Mouse (Mus musculus): ENCODE measurements around the gene Cacna1s. TPM values are rescaled to one million over a fixed set of nuclear protein-coding genes. Genes with fewer than 3 reads are reported as not detected.
A peak's percentile ranks its signal among the peaks of the same experiment; 100 is the strongest.

The Cacna1s gene
- polyA plus RNA-seq (2015; fragmentation: Nextera tagmentation; extraction: Ambion mirVana) = 0.15 and 0.60 TPM in 2 replicates

DNA sequence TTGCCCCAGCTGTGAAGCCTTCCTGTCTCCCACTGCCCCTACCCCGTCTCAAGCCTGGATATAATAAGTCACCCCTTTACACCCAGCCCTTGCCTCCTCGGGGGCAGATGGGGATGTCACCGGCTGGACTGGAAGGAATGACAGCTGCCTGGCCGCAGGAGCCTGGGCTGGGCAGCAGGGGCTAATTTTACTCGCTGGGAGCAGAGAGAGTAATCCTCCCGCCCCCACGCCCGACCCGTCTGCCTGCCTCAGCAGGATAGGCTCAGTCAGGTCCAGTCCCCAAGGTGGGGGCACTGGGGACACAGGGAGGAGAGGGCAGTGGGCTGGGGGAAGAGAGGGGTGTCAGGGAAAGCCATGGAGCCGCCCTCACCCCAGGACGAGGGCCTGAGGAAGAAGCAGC lies at the start of gene Cacna1s:
Gene Cacna1s, plus strand, starts transcription at position 204 of the 400 bp plus-strand sequence.
- Histone ChIP-seq H3K9me3 (replicated peaks; ENCODE audit: control insufficient read depth, low read length) (no peaks in the 10 kb centered on the region), H3K4me1 (ENCODE audit: control insufficient read depth, low read depth, low read length) (peaks cover 5% of the 10 kb centered on the region), H3K9ac (ENCODE audit: low read depth, low read length) (no peak within 1 kb of the TSS), H3K4me2 (ENCODE audit: low read depth, low read length) (no peak within 1 kb of the TSS), H3K36me3 (ENCODE audit: control insufficient read depth, insufficient read depth) (no peaks in the 10 kb centered on the region), H3K27me3 (ENCODE audit: control insufficient read depth, insufficient read depth, low read depth, low read length) (peaks cover 47% of the 10 kb centered on the region), H3K27ac (ENCODE audit: low read length) (no peak within 1 kb of the TSS), H3K4me3 (ENCODE audit: low read depth, low read length) (no peak within 1 kb of the TSS)
- WGBS (ENCODE audit: insufficient replicate concordance) = 45% methylated on average over 11 of the region's 11 CpGs
- ATAC-seq (ENCODE audit: low read depth) = no peak

DNA sequence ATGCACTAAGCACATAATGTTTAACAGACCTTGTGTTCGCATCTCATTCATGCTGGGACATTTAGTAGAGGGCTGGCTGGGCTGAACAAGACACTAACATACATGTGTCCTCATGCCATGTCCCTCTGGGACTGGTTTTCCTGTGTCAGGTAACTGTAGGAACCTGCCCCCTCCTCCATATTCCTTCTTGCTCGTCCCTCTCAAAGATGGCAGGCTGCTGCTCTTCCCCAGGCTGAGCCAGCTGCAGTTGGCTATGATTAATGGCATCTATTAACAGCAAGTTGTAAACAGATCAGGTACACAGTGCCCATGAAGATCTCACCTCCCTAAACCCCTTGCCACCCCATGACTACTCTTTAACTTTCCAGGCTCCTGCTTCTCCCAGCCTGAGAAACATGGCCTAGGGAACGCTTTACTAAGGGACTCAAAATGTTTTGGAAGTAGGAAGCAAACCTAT lies 46.2 kb upstream of the Cacna1s start, which contains the start of gene Igfn1:
Gene Igfn1, minus strand, starts transcription at position 51 of the 457 bp plus-strand sequence.
- H3K36me3 ChIP-seq (ENCODE audit: control insufficient read depth, insufficient read depth) = no peaks in the 10 kb centered on the region
- H3K4me3 ChIP-seq (ENCODE audit: low read depth, low read length) = peak within 1 kb of the TSS; percentile 64
- WGBS (ENCODE audit: insufficient replicate concordance) = 74% methylated on average over 3 of the region's 3 CpGs
- H3K4me1 ChIP-seq (ENCODE audit: control insufficient read depth, low read depth, low read length) = peaks cover 29% of the 10 kb centered on the region
- H3K27me3 ChIP-seq (ENCODE audit: control insufficient read depth, insufficient read depth, low read depth, low read length) = peaks cover 12% of the 10 kb centered on the region
- H3K9me3 ChIP-seq (replicated peaks; ENCODE audit: control insufficient read depth, low read length) = no peaks in the 10 kb centered on the region
- ATAC-seq (ENCODE audit: low read depth) = no peak
- peak within 1 kb of the TSS; percentile 72 for H3K9ac ChIP-seq (ENCODE audit: low read depth, low read length)
- H3K4me2 ChIP-seq (ENCODE audit: low read depth, low read length) = peak within 1 kb of the TSS; percentile 77; the same call in 1 of the 2 replicates
- H3K27ac ChIP-seq (ENCODE audit: low read length) = no peak within 1 kb of the TSS

DNA sequence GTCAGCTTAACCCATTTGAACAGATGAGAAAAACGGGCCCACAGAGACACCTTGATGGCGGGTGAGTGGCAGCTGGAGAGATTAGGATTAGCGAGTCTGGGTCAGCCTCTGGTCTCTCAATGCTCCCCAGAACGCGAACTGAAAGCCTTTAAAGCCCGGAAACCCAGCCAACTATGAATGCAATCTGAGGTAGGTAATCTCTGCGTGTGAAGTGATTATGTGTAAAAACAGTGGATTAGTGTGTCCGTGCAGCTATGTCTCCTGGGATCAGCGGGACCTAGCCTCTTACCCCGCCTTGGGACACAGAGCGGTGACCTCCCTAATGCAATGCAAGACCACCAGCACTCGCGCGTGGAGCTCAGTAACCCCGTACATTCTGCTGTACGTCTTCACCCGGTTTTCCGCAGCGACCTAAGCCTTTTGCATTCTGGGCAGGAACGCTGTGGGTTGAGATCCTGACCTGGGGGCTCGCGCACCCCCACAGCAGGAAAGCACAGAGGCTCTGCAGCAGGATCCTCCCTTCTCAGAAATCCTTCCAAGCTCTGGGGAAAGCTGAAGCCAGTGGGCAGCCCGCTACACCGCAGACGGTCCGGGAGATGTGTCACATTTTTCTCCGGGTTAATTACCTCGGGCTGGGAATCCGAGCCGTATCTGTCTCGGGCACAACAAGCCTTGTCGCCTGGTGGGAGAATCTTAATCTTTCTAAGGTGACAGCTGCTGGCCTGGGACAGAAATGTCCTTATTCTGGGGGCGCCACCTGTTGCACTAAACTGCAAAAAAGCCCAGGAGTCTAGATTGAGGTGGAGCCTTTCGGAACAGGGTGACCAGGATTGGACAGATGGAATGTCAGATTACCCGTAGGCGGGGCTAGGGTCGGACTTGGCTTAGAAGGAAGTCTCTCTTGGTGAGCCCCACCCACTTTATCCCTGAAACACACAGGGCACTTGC lies 45.1 kb upstream of the Cacna1s start, which contains the start of gene Tmem9:
Gene Tmem9, plus strand, starts transcription at position 940 of the 948 bp plus-strand sequence.
- Histone ChIP-seq H3K36me3 (ENCODE audit: control insufficient read depth, insufficient read depth) (no peaks in the 10 kb centered on the region), H3K4me3 (ENCODE audit: low read depth, low read length) (peak within 1 kb of the TSS; percentile 64), H3K9me3 (replicated peaks; ENCODE audit: control insufficient read depth, low read length) (no peaks in the 10 kb centered on the region), H3K27me3 (ENCODE audit: control insufficient read depth, insufficient read depth, low read depth, low read length) (peaks cover 12% of the 10 kb centered on the region), H3K4me1 (ENCODE audit: control insufficient read depth, low read depth, low read length) (peaks cover 40% of the 10 kb centered on the region), H3K27ac (ENCODE audit: low read length) (peak within 1 kb of the TSS; percentile 72), H3K9ac (ENCODE audit: low read depth, low read length) (peak within 1 kb of the TSS; percentile 72), H3K4me2 (ENCODE audit: low read depth, low read length) (peak within 1 kb of the TSS; percentile 77)
- WGBS (ENCODE audit: insufficient replicate concordance) = 5% methylated on average over 37 of the region's 37 CpGs
- peak; percentile 97 for ATAC-seq (ENCODE audit: low read depth)

DNA sequence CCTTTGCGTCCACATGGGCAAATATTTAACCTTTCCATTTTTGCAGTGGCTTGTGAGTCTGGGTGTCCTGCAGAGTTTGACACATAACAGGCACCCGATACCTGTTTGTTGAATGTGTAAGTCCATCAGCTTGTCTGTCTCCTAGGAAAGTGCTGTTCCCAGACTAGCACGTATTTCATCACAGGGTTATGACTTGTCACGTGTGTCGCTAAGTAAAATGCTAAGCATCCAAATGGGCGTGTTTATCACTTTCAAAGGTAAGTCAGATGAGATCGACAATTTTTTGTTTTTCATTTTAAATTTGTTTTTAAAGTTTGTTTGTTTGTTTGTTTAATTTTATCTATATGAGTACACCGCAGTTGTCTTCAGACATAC lies 44.4 kb upstream of the Cacna1s start:
- peak overlapping the region; percentile 72 for H3K27ac ChIP-seq (ENCODE audit: low read length)
- peaks cover 42% of the 10 kb centered on the region for H3K4me1 ChIP-seq (ENCODE audit: control insufficient read depth, low read depth, low read length)
- H3K27me3 ChIP-seq (ENCODE audit: control insufficient read depth, insufficient read depth, low read depth, low read length) = peaks cover 12% of the 10 kb centered on the region
- H3K36me3 ChIP-seq (ENCODE audit: control insufficient read depth, insufficient read depth) = no peaks in the 10 kb centered on the region
- peak overlapping the region; percentile 77 for H3K4me2 ChIP-seq (ENCODE audit: low read depth, low read length)
- no peak for ATAC-seq (ENCODE audit: low read depth)
- WGBS (ENCODE audit: insufficient replicate concordance) = 16% methylated on average over 8 of the region's 8 CpGs
- H3K9ac ChIP-seq (ENCODE audit: low read depth, low read length) = peak overlapping the region; percentile 46
- H3K4me3 ChIP-seq (ENCODE audit: low read depth, low read length) = peak overlapping the region; percentile 64
- no peaks in the 10 kb centered on the region for H3K9me3 ChIP-seq (replicated peaks; ENCODE audit: control insufficient read depth, low read length)

DNA sequence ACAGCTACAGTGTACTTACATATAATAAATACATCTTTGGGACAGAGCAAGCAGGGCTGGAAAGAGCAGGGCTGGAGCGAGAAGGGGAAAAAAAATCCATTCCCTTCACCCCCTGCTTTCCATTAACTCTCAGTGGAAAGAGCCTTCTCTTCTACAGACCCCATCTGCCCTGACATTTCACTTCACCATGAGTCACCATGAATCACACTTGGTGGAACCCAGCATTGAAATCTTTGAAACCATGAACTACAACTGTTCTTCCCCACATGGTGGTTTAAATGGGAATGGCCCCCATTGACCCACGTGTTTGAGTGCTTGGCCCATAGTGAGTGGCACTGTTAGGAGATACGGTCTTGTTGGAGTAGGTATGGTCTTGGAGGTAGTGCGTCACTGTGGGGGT lies 42.3 kb upstream of the Cacna1s start:
- H3K36me3 ChIP-seq (ENCODE audit: control insufficient read depth, insufficient read depth) = no peaks in the 10 kb centered on the region
- no peak overlapping the region for H3K9ac ChIP-seq (ENCODE audit: low read depth, low read length)
- no peaks in the 10 kb centered on the region for H3K9me3 ChIP-seq (replicated peaks; ENCODE audit: control insufficient read depth, low read length)
- peaks cover 58% of the 10 kb centered on the region for H3K4me1 ChIP-seq (ENCODE audit: control insufficient read depth, low read depth, low read length)
- no peak overlapping the region for H3K27ac ChIP-seq (ENCODE audit: low read length)
- no peak overlapping the region for H3K4me3 ChIP-seq (ENCODE audit: low read depth, low read length)
- peaks cover 8% of the 10 kb centered on the region for H3K27me3 ChIP-seq (ENCODE audit: control insufficient read depth, insufficient read depth, low read depth, low read length)
- H3K4me2 ChIP-seq (ENCODE audit: low read depth, low read length) = no peak overlapping the region
- WGBS (ENCODE audit: insufficient replicate concordance) = 85% methylated on average over 4 of the region's 4 CpGs
- no peak for ATAC-seq (ENCODE audit: low read depth)

DNA sequence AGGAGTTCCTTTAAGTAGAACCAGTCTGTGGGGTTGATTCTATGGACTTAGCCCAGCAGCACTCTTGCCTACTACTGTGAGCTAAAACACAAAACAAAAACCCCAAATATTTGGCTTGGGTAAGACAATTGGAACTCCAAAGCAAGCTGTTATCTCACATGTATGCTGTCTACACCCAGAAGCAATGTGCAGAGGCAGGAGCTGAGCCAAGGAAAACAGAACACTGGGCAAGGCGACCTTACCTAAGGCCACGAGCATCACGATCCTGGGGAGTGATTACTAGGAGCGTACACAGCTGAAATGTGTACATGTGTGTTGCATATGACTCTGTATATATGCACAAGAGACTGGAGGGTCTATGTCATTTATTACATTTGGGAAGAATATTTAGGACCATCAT lies 39.0 kb upstream of the Cacna1s start:
- no peaks in the 10 kb centered on the region for H3K27me3 ChIP-seq (ENCODE audit: control insufficient read depth, insufficient read depth, low read depth, low read length)
- peak; percentile 9; the same call in 1 of the 2 replicates for ATAC-seq (ENCODE audit: low read depth)
- H3K36me3 ChIP-seq (ENCODE audit: control insufficient read depth, insufficient read depth) = no peaks in the 10 kb centered on the region
- WGBS (ENCODE audit: insufficient replicate concordance) = 53% methylated on average over 4 of the region's 4 CpGs
- peak overlapping the region; percentile 94 for H3K27ac ChIP-seq (ENCODE audit: low read length)
- peaks cover 68% of the 10 kb centered on the region for H3K4me1 ChIP-seq (ENCODE audit: control insufficient read depth, low read depth, low read length)
- 0 out of 2 replicates have a peak overlapping the region, but pooled peaks have one; percentile 60 for H3K4me2 ChIP-seq (ENCODE audit: low read depth, low read length)
- no peak overlapping the region for H3K4me3 ChIP-seq (ENCODE audit: low read depth, low read length)
- peak overlapping the region; percentile 50; the same call in 1 of the 2 replicates for H3K9ac ChIP-seq (ENCODE audit: low read depth, low read length)
- no peaks in the 10 kb centered on the region for H3K9me3 ChIP-seq (replicated peaks; ENCODE audit: control insufficient read depth, low read length)

DNA sequence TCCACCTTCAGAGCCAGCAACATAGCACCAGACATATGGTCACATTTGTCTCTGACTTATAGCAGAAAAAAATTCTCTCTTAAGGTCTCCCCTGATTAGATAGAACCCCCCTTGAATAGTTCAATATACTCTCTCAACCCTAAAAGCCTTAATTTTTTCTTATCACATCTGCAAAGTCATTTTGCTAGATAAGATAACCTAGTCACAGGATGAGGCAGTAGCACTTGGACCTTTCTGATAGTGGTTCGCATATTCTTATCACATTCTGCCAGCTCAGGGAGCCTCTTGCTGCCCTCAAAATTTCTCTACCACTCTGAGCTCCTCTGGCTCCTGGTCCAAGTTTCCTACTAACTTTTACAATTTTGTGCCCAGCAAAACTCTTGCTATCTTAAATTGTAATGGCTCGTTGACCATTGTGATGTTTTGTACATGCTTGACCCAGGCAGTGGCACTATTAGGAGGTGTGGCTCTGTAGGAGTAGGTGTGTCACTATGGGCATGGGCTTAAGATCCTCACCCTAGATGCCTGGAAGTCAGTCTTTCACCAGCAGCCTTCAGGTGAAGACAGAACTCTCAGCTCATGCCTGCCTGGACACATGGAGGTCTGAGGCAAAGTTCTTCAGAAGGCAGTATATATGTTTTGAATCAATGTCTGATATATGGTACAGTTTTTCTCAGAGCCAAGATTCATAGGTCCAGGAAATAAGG lies 37.6 kb upstream of the Cacna1s start:
- WGBS (ENCODE audit: insufficient replicate concordance) = 13% methylated on average over 2 of the region's 2 CpGs
- H3K4me1 ChIP-seq (ENCODE audit: control insufficient read depth, low read depth, low read length) = peaks cover 71% of the 10 kb centered on the region
- H3K27ac ChIP-seq (ENCODE audit: low read length) = peak overlapping the region; percentile 94
- no peaks in the 10 kb centered on the region for H3K27me3 ChIP-seq (ENCODE audit: control insufficient read depth, insufficient read depth, low read depth, low read length)
- peak overlapping the region; percentile 61 for H3K9ac ChIP-seq (ENCODE audit: low read depth, low read length)
- H3K36me3 ChIP-seq (ENCODE audit: control insufficient read depth, insufficient read depth) = no peaks in the 10 kb centered on the region
- peak overlapping the region; percentile 60 for H3K4me2 ChIP-seq (ENCODE audit: low read depth, low read length)
- peak; percentile 76 for ATAC-seq (ENCODE audit: low read depth)
- H3K4me3 ChIP-seq (ENCODE audit: low read depth, low read length) = peak overlapping the region; percentile 28
- no peaks in the 10 kb centered on the region for H3K9me3 ChIP-seq (replicated peaks; ENCODE audit: control insufficient read depth, low read length)

DNA sequence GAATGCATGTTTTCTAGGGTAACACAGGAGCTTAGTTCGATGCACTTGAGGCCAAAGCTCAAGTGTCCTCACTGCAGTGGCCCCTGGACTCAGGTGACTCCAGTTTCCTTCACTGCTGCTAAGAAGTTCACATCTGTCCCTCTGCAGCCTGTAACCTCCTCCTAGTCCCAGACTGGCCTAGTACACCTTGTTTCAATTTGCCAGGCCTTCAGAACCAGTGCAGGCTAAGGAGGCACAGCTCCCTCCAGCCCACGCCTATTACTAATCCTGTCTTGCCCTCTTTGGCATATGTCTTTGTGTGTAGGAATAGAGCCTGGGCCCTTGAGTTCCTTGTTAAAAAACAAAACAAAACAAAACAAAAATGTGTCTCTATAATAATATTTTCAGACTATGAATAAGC lies 35.2 kb upstream of the Cacna1s start:
- Histone ChIP-seq H3K27ac (ENCODE audit: low read length) (peak overlapping the region; percentile 80), H3K27me3 (ENCODE audit: control insufficient read depth, insufficient read depth, low read depth, low read length) (no peaks in the 10 kb centered on the region), H3K4me3 (ENCODE audit: low read depth, low read length) (peak overlapping the region; percentile 92), H3K4me1 (ENCODE audit: control insufficient read depth, low read depth, low read length) (peaks cover 55% of the 10 kb centered on the region), H3K36me3 (ENCODE audit: control insufficient read depth, insufficient read depth) (peaks cover 13% of the 10 kb centered on the region), H3K4me2 (ENCODE audit: low read depth, low read length) (peak overlapping the region; percentile 75), H3K9ac (ENCODE audit: low read depth, low read length) (peak overlapping the region; percentile 53), H3K9me3 (replicated peaks; ENCODE audit: control insufficient read depth, low read length) (no peaks in the 10 kb centered on the region)
- WGBS (ENCODE audit: insufficient replicate concordance) = 77% methylated on average over 2 of the region's 2 CpGs
- no peak for ATAC-seq (ENCODE audit: low read depth)
